Mouse (Mus musculus): ENCODE measurements around the gene Cecr2. TPM values are rescaled to one million over a fixed set of nuclear protein-coding genes. Genes with fewer than 3 reads are reported as not detected.

Gene Cecr2
- total RNA-seq, 2 experiments from 2014 or later = 9.8 to 12.5 TPM

DNA sequence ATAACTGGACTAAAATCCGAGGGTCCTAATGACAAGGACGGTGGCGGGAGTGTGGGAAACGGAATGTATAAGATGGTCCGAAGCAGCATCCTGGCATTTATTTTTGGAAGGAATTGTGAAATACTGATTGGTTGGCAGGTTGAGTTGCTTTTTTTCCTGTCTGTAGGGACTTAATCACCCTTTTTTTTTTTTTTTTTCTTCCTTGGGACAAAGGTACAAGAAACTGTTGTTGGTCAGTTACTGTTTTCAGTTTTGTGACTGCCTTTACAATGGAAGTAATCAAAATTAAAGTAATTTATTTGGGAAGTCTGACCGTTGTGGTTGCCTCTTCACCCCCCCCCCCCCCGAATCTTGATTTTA is 1.2 kb downstream of the Cecr2 start:
- no peak for DNase-seq

DNA sequence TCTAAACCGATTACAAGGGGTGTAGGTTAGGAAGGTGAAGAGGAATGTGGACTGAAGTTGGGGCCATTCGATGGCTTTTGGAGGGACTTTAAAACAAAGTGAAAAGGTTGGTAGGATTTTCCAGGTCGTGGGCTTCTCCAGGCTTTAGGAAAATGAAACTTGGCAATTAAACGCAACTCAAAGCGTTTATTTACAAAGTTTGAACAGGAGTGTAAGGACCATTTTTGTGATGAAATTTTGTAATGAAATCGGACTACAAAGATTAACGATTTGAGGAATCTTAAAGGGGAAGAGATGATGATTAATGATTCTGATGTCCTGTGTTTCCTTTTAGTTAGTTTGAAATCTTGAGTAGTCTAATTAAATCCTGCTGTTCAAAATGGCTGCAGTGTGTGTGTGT is 1.7 kb downstream of the Cecr2 start:
- peak in 1 of 2 experiments; percentile 22 for DNase-seq

DNA sequence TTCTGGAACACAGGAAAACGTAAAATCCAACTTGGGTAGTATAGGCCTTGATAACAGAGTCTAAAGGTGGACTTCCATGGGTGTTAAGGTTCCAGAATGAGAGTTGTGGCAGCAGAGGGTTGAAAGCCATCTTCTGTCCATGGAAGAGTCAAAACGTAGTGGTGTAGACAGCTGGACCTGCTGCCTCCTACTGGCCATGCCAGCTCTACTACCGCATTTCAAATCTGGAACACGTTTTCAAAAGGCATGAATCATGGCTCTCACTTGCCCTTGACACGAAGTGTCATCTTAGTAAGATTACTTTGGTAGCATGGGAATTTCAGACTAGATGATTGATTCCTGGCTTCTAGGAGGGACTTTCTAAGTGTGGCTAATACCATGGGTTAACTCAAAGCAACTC is 8.0 kb downstream of the Cecr2 start:
- peak; percentile 10 to 38 for DNase-seq

DNA sequence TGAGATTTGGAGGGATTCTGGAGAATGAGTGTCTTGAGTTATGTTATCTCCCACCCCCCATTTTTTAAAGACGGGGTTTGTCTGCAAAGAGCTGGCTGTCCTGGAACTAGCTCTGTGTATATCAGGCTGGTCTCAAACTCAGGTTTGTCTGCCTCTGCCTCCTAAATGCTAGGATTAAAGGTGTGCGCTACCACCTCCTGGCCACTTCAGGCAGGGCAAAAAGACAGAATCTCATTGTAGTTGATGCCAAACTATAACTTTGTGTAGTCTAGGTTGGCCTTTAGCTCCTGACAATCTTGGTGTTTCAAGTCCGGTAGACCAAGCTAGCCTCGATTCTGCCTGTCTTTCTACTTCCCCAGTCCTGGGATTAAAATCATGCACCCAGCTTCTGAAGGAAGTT is 8.7 kb downstream of the Cecr2 start:
- peak in 1 of 2 experiments; percentile 15 for DNase-seq

DNA sequence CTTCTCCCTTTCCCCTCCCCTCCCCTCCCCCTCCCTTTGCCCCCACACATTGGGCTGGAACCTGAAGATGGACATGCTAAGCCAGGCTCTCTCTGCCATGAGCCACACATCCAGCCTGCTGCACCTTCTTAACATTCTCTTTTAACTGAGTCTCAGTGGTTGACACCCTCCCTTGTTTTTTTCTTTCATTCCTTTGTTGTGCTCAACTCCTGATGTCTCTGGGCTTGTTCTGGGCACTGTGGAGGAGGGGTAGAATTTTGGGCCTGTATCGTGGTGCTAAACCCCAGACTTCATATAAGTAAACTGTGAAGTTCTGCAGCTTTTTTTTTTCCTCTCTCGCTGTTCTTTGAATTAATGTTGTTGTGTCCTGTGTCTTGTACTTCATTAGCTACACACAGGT is 9.8 kb downstream of the Cecr2 start:
- DNase-seq = no peak

DNA sequence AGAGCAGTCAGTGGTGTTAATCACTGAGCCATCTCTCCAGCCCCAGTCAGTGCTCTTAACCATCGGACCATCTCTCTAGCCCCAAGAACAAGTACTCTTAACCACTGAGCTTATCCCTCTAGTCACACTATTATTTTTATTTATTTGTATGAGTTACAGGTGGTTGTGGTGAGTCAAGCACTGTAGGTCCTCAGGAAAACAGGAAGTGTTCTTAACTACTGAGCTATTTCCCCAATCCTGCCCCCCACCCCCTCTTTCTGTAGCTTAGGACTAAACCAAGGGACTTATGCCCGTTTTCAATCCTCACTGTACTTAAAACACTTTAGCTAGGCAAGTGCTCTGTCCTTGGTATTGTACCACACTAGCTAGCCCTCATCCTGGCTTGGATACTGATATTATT is 17.2 kb downstream of the Cecr2 start:
- no peak for DNase-seq

DNA sequence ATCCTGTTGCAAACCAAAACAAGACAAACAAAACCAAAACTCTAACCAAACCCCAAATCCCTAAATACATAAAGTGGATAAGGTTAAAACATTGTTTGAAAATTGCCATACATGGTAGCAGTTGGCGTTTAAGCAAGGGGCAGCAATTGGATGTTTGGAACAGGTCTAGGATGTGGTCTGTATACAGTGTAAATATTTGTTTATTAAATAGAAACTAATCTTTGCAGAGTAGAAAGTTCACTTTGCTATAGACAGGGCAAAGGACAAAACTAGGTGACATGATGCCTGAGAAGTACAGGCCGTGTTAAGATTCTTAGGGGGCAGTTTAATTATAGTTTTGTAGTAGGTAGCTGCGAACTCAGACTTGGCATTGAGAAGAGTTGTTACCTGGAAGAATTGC is 18.6 kb downstream of the Cecr2 start:
- DNase-seq = no peak

DNA sequence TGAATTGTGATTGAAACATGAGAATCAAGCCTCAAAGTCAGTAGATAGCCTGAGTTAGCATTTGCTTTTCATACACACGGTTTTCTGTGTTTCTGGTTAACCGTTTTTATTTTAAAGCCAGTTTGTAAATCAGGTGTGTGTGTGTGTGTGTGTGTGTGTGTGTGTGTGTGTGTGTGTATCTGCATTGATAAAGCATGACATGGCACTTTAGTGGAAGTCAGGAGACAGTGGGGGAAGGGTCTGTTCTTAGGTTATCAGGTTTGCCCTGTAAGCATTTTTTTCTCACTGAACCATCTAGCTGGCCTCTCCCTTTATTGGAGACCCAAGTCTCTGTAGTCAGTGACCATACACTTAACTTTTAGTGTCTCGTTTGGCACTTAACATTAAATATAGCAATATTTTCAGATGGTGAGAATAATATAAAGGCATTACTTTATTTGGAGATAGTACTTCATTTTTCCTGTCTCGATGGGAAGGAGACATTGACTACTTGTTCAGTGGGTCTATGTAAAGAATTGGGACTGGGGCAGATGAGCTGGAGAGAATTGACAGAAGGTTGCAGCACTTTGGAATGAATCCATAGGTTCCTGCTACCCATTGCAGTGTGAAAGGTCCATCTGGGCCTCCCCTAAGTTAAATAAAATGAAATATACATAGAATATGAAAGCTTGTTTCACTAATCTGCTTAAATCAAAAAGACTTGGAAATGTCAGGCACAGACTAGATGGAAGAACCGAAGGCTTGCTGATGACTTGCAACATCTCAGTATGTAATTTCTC is 20.9 kb downstream of the Cecr2 start:
- no peak for DNase-seq

DNA sequence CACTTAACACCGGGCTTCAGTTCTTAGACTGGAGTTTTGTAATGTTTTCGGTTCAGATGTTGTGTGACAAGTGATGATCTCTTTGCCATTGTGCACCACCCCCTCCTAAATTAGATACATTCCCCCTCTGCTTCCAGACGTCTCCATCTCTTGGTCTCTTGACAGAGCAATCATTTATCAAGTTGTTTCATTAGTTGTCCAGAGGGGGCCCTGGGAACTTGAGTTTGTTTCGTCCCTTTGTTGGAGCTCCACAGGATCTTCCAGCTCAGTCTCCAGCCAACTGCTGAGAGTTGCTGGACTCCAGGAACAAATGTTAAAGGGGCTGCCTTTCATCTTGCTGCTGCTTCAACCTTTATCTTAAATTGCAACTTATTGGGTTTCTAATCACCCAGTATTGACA is 34.1 kb downstream of the Cecr2 start:
- DNase-seq = no peak

DNA sequence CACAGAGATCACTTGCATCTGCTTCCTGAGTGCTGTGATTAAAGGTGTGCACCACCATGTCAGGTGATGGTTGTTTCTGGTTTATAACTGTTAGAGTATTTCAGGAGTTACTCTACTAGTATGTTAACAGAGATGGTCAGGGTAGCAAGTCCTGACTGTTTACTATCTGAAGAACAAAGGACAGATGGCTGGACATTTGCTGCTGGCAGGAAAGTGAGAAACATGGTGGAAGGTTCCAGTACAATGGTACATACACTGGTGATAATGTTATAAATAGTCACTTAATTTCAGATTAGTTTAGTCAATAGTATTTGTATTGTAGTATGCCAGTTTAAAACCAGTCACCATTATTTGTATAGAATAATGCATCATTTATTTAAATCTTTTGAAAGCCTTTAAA is 38.2 kb downstream of the Cecr2 start:
- DNase-seq = no peak

DNA sequence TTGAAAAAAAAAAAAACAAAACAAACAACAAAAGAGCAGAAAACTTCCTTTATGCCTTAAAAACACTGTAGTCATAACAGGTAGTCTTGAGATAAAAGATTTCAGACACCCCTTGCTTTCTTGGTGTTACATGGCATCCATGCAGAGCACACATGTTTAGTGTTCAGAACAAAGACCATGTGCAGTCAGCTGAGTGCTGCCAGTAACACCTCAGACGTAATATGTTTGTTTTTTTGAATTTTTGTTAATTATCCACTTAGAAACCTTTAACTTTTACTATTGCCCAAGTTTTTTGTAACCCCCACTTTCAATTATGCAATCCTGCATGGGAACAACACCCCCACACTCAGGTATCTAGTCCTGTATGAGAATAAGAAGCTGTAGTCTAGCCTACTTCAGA is 42.6 kb downstream of the Cecr2 start:
- DNase-seq = no peak

DNA sequence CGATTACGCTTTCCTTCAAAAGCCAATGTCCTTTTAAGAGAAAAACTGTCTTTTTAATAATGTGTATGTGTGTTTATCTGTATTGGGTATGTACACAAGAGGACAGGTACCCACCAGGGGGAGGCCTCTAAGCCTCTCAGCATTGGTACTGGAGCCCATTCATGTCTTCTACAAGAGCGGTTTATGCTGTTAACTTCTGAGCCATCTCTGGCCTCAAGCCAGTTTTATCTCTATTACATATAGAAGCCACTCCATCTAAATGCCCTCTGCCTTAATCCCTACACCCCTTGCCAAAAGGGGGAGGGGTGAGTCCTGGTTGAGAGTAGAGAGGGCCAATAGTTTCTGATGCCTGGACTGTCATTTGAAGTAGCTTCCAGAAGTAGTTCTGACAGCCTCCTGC is 48.6 kb downstream of the Cecr2 start:
- DNase-seq = no peak

DNA sequence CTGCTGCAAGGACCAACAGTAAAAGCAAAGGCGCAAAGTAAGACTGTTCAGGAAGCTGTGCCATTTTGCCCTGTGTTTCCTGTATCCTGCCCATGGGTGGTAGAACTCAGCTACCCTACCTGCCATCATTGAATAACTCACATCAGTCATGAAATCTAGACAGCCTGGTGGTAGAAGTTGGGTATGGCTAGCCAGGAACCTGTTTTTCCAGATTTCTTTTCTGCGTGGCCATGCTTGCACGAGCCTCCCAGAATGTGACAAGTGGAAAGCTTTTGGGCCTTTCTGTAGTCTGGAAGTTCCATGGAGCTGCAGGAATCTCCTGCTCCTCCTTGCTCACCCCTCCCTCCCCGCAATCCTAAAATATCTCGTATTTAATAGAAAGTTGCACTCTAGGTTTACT is 49.1 kb downstream of the Cecr2 start:
- no peak for DNase-seq

DNA sequence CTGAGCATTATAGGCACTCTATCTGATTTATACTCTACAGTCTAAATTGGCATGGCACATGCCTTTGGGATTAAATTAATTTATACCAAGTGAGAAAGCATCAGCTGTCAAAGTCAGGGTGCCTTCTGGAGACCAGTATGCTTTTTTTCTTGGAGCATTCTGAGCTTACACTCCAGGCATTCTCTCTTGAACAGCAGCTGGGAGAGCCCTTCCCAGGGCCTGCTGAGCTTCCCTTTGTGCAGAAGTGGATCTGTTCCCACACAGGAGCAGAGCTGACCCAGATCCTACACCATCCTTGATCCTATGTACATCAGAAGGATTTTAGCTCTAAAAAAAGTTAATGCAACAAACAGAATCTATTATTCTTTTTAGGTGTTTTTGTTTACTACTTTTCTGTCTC is 49.7 kb downstream of the Cecr2 start:
- no peak for DNase-seq

DNA sequence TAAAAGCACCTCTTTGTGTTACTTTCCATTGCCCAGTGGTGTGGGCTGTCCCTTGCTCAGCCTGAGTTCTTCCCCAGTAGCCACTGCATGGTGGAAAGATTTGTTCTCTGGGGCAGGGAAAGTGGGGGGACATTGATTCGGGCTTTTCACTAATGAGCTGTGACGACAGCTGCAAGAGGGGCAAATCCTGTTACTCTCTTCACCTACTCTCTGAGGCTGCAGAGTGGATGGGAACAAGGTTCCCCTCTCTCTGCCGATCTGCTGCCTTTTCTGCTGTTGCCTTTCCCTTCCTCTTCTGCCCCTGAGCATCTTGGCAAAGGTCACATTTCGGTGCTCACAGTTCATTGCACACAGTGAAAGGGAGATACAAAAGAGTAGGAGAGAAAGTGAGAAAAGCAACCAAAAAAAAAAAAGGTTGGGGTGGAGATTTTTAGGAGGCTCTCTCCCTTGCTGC is 50.4 kb downstream of the Cecr2 start:
- no peak for DNase-seq

DNA sequence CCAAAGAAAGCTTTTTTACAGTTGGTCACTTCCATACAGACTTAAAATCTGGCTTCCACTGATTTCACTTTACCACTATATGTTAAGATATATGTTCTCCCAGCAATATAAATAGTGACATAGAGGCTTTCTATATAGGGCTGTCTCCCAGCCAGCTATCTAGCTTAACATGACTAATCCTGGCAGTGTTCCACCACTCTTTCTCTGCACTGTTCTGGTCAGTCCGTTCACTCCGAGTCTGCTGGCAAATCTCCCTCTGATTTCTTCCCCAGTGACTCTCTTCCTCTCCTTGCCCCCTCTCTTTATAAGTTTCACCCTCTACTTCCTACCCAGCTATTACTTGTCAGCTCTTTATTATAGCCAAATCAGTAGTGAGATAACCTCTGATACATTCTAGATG is 59.8 kb downstream of the Cecr2 start:
- DNase-seq = peak in 1 of 2 experiments; percentile 8

DNA sequence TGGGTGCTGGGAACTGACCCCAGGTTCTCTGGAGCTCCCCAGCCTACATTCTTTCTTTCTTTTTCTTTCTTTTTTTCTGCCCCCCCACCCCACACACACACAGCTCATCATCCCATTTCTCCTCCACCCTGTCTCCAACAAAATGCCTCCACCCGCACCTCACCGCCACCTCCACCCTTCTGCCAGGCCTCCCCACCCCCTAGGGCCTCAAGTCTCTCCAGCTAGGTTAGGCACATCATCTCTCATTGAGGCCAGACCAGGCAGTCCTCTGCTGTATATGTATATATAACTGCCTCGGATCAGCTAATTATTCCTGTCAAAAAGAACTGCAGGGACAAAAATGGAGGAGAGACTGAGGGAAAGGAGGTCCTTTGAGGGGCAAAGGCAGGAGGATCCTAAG is 69.8 kb downstream of the Cecr2 start:
- DNase-seq = no peak

DNA sequence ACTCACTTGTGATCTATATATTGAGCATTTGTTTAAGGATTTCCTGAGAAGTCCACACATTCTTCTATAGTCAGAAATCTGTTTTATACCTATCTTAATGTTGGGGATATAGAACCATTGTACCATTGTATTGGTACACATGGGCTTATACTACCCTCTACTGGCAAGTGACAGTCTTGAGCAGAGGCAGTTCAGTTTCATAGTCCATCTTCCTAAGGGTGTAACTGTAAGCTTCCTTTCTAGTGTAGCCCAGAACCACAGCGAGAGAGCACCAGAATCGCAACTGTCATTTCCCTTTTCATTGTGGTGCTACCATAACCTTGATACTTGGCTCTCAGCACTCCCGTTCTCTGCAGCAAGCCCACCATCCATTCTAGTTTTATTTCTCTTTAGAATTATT is 70.4 kb downstream of the Cecr2 start:
- peak; percentile 44 to 55 for DNase-seq

DNA sequence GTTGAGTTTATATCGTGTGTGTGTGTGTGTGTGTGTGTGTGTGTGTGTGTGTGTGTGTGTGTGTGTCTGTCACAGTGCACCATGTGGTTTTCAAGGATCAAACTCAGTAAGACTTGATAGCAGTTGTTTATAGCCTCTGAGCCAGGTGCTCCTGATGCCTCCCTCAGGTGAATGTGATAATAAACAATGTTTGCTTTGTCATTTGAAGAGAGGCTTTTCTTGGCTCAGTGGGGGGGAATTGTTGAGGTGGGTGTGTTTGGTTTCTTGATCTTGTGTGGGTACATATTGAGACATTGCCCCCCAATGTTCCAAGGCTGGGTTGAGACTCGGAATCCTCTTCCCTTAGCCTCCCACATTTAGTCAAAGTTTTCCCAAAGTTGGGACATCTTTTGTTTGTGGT is 77.0 kb downstream of the Cecr2 start:
- no peak for DNase-seq

DNA sequence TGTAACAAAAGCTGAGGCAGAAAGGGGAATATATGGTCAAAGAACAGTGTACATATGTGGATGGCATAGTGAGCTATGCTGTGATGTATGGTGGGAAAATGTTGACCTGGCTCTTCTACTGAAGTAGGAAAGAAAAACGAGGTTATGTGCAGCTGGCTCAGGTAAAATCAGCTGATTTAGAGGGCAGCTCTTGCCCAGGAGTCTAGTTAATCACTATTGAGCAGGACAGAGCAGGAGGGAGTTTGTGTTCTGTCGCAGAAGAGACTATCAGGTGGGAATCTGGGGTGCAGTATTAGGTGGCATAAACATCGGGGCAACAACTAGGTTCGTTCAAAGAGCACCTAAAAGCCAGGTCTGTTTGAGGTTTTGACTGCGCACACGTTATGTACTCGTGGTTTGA is 78.1 kb downstream of the Cecr2 start:
- no peak for DNase-seq

DNA sequence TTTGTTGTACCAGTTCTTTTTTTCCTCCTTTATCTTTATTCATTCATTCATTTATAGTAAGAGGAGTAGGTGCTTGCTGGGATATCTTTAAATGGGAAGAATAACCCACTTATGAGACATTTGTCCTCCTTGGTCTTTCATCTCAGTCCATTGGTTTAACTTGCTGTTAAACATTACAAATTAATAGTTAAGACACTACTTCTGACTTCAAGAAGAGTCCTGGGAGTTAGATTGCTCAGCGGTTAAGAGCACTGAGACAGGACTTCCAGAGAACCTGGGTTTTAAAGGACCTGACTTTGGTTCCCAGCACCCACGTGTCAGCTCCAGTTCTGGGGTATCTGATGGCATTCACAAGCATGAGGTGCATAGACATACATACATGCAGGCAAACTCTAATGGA is 80.2 kb downstream of the Cecr2 start:
- no peak for DNase-seq

DNA sequence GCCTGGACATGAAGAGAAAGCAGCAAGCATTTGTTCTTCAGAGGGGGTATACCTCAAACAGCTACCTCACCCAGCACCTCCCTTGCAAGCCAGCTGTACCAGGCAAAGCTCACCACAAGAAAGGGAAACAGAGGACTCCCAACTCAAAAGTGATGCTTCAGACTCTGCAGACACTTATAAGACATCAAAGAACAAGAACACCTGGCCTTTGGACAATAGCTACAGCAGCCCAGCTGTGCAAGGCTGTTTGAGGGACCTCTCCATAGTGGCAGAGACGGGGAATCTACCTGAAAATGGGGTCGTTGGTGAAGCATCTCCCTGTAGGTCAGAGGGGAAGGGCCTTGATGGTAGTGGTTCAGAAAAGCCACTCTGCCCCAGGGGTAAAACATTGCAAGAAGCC is 95.0 kb downstream of the Cecr2 start:
- DNase-seq = no peak

DNA sequence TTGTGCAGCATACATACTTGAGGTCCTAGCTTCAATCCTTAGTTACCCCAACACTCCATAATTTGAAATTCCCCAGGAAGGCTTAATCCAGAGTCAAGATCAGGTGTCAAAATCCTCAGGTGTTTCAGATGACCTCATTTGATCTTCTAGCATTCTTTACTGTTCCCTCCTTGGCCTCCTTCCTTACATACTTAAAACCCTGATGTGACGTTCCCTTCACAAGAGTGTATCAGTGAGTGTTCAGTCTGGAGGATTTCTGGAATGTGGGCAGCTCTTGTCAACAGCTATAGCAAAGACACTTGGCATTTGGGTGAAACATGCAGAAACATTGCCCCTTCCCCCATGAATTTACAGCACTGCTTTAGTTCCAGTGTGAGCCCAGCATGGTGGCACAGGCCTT is 103.8 kb downstream of the Cecr2 start:
- DNase-seq = no peak

DNA sequence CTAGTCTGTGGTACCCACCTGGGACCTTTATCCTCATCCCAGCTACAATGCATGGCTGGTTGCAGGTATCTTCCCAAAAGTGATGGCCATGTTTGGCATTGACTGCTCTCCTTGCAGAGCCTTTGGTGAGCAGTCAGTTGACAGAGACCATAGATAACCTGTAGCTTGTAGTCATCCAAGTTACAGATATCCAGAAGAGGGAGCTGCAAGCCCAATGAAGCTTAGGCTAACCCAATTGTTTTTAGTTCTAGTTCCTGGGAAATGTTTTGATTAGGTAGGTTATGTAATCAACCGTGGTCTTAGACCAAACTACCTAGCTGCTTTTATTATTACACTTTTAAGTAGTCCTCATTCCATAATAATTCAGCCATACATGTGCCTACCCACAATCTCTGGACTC is 105.2 kb downstream of the Cecr2 start:
- DNase-seq = no peak

DNA sequence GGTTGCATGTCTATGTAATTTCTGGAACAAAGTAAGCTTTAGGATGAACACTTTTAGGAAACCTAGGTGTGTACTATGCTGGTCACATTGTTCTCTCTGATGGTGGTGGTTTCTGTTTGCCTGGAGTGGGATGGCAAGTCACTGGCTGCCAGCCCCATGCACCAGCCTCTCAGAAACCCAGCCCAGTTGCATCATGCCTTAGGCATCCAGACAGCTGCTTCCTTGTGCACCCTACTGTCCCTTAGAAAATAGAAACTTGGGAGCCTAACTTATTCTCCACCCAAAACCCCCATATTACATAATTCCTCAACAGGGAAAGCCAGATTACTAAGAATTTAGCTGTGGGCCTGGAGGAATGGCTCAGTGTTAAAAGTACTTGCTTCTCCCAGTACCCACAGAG is 105.9 kb downstream of the Cecr2 start:
- peak in 1 of 2 experiments; percentile 33 for DNase-seq

All from heart, adult 18-20 months (tissue).